Mouse (Mus musculus) layer of hippocampus, adult 2 months (tissue): ENCODE measurements around the gene Anp32b. TPM values are rescaled to one million over a fixed set of nuclear protein-coding genes. Genes with fewer than 3 reads are reported as not detected.
A peak's percentile ranks its signal among the peaks of the same experiment; 100 is the strongest.

Experiments
- DNase-seq, 2 experiments: peaks; one replicate each; pipeline ENCODE4 v3.0.0; 2022; ENCODE audit warnings: low spot score in 2 of 2
- H3K27ac ChIP-seq: fragments of 200-600 bp; 2 replicates; pipeline ENCODE4 v1.8.1; 2022
- H3K4me3 ChIP-seq: fragments of 200-600 bp; 2 replicates; pipeline ENCODE4 v1.8.1; 2022; ENCODE audit warnings: mild to moderate bottlenecking
- CTCF ChIP-seq: fragments of 200-600 bp; conservative IDR thresholded peaks from 2 replicates; pipeline ENCODE4 v1.8.1; 2022; ENCODE audit warnings: antibody characterized with exemption, mild to moderate bottlenecking, moderate library complexity
- total RNA-seq, 2 experiments: library from RNA; stranded (reverse); gene quantifications; 2 replicates each; pipeline ENCODE4 v1.2.3; 2021

Anp32b gene
- total RNA-seq, 2 experiments from 2014 or later, result 54.4 to 56.5 TPM

DNA sequence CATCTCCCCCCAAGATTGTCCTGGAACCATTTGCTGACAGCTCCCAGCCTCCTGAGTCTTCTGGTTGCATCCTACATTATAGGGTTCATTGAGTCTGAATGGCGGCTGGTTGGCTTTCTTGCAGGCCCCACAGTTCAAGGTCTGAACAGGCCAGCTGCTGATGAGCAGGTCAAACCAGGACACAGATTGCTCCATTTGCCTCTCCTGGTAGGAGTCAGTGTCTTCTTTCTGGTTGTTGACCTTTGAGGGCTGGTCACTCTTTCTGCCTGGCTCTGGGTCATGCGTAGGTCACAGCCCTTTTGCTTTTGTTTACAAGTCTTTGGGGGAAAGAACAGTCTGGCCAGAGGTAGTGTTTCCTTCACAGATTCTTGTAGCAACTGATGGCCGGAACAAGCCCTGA, 47.8 kb downstream of the Anp32b start:
- Histone ChIP-seq H3K27ac (no peak overlapping the region), H3K4me3 (no peak overlapping the region)
- TF ChIP-seq CTCF, result no peak
- DNase-seq, result no peak

GRCm38 (mm10) chr4:46498976-46499375, 48.3 kb downstream of the Anp32b start:
- DNase-seq, result peak in 1 of 2 experiments; percentile 40
- TF ChIP-seq CTCF, result peak; percentile 88
- Histone ChIP-seq H3K4me3 (no peak overlapping the region), H3K27ac (no peak overlapping the region)

GRCm38 (mm10) chr4:46502606-46503502, 52.2 kb downstream of the Anp32b start:
- TF ChIP-seq CTCF, result no peak
- Histone ChIP-seq H3K4me3 (no peak overlapping the region), H3K27ac (no peak overlapping the region)
- DNase-seq, result no peak

GRCm38 (mm10) chr4:46503881-46504280, 53.2 kb downstream of the Anp32b start:
- TF ChIP-seq CTCF, result no peak
- DNase-seq, result no peak
- H3K4me3 ChIP-seq, result no peak overlapping the region
- no peak overlapping the region for H3K27ac ChIP-seq

DNA sequence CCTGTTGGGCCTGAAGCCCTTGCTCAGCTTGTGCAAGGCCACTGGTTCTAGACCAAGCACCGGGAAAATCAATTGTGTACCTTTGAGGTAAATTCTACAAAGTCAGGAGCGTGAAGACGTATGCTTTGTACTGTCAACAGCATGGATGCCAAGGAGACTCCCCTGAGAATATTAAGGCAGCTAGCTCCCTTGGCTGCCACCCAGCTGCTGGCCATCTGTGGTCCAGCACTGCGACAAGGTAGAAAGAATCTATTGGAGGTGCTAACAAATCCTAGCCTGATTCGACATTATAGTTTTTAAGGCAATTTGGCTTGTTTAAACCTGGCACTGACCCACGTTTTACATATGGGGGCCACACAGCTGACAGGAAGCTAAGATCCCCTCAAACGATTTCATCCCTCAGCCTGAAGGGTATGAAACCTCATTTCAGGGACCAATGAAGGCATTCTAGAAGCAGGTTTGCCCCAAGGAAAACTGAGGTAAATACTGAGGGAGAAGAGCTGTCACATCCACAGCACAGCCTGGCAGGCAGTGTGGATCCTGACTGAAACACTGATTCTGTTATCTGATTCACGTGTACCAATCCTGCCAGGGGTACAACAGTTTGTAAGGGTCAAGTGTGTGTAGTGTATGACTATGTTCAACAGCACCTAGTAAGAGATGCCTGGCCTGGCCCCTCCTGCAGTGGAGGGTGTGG, 54.8 kb downstream of the Anp32b start:
- no peak overlapping the region for H3K27ac ChIP-seq
- no peak for DNase-seq
- TF ChIP-seq CTCF, result no peak
- H3K4me3 ChIP-seq, result no peak overlapping the region

GRCm38 (mm10) chr4:46506801-46507610, 56.3 kb downstream of the Anp32b start:
- peak overlapping the region; percentile 64 for H3K4me3 ChIP-seq
- H3K27ac ChIP-seq, result peak overlapping the region; percentile 95
- peak; percentile 94 to 96 for DNase-seq
- TF ChIP-seq CTCF, result no peak

GRCm38 (mm10) chr4:46507736-46508460, 57.2 kb downstream of the Anp32b start:
- Histone ChIP-seq H3K27ac (no peak overlapping the region; the same call in 1 of the 2 replicates), H3K4me3 (peak overlapping the region; percentile 43)
- DNase-seq, result peak; percentile 58 to 70
- TF ChIP-seq CTCF, result peak; percentile 93

DNA sequence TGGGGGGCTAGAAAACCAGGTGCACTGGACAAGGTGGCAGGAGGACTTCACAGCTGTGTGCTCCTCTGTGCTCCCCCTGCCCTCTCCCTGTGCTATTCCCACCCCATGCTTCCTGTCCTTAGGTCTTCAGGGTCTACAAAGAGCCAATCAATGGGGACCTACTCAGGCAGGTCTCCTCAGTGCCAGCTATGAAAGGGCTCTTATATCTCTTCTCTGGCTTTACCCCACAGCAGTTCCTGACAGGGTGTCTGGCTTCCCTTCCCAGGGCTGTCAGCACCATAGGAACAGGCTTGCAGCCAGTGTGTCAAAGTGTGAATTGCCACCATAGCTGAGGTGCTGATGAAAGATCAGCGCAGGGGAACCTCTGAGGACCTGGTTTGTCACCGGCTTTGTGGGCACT, 69.8 kb downstream of the Anp32b start:
- no peak for DNase-seq
- Histone ChIP-seq H3K4me3 (no peak overlapping the region), H3K27ac (no peak overlapping the region)
- TF ChIP-seq CTCF, result no peak

- no peak for DNase-seq
- H3K4me3 ChIP-seq, result no peak overlapping the region
- TF ChIP-seq CTCF, result no peak
- no peak overlapping the region for H3K27ac ChIP-seq
Measured at GRCm38 (mm10) chr4:46521457-46521856, 70.8 kb downstream of the Anp32b start.

Other genes with a start within 250 kb of the Anp32b start
- gene Foxe1, start 107.3 kb upstream of the Anp32b start, total RNA-seq, result not detected
- 1 to 10 TPM; 4.6 to 4.8 TPM for gene Trmo, start 61.5 kb upstream of the Anp32b start, total RNA-seq
- not detected for gene Hemgn, start 37.4 kb upstream of the Anp32b start, total RNA-seq
- gene Nans, start 38.3 kb downstream of the Anp32b start, total RNA-seq, result 10 to 100 TPM; 17.5 to 20.1 TPM
- 1 to 10 TPM in 1 of 2 experiments, under 1 TPM in 1; 0.93 to 1.2 TPM for gene Trim14, start 85.2 kb downstream of the Anp32b start, total RNA-seq
- 10 to 100 TPM; 15.6 to 16.1 TPM for gene Coro2a, start 151.3 kb downstream of the Anp32b start, total RNA-seq
- gene Tbc1d2, start 199.3 kb downstream of the Anp32b start, total RNA-seq, result 1 to 10 TPM; 2.6 to 3.1 TPM